Mouse (Mus musculus) urinary bladder, adult 2 months (tissue): ENCODE data around the gene Clic4. TPM values are rescaled to one million over a fixed set of nuclear protein-coding genes. Genes with fewer than 3 reads are reported as not detected.
"Not testable (repeated sequence)": the region's sequence is repeated elsewhere in the genome, so short reads cannot be mapped to it uniquely, and the experiment has no call there.

ENCODE experiments used
- DNase-seq: peaks from one replicate; pipeline ENCODE4 v3.0.0; 2022; ENCODE audit warnings: low spot score
- polyA plus RNA-seq: library from polyadenylated mRNA; depleted of rRNA; stranded (reverse); fragments of >200 nt; gene quantifications from 2 replicates; pipeline ENCODE4 v1.2.3, GENCODE M21; 2012

Gene Clic4
- polyA plus RNA-seq, 1 experiment = 151 TPM

DNA sequence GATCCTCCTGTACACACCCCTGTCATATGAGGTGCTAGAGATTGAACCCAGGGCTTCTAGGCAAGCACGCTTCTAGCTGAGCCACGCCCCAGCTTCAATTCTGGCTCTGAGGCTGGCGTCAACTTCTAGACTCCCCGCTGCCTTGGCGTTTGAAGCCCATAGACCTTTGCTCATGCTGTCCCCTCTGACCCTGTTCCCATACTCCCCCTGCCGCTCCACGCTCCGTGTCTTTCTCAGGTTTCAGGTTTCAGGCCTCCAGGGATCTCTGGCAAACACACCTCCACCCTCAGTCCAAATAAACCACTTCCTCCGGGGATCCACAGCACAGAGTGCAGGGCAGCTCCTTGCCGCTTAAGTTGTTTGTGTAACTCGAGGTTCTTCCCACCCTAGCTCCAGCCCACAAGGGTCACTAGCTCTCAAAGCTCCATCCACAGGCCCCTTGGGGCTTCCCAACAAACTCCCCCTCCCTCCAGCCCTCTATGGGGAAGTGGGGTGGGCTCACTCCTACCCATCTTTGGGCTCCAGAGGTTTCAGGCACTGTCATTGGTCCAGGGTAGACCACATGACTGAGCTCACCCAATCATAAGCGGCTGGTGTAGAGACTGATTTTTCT, 20.0 kb upstream of the Clic4 start:
- peak; percentile 58 for DNase-seq

DNA sequence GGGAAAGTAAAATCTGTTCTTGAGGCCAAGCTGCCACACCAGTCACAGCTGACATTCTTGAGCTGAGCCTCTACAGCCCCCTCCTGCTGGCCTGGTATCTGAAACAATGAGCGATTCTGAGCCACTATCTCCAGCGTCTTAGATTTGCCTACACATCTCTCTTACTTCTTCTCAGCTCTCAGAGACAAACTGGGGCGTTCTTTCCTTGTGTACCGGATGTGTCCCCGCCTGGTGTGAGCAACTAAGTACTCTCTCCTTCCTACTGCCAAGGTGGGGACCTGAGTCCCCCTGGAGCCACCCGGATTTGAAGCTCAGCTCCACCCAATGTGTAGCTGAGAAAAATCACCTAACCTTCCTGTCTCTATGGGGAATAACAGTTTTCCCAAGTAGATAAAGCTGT, 19.2 kb upstream of the Clic4 start:
- no peak for DNase-seq

GRCm38 (mm10) chr4:135291199-135291598, 18.6 kb upstream of the Clic4 start:
- no peak for DNase-seq

- DNase-seq = no peak
Observed at GRCm38 (mm10) chr4:135287975-135288374, 15.4 kb upstream of the Clic4 start.

DNA sequence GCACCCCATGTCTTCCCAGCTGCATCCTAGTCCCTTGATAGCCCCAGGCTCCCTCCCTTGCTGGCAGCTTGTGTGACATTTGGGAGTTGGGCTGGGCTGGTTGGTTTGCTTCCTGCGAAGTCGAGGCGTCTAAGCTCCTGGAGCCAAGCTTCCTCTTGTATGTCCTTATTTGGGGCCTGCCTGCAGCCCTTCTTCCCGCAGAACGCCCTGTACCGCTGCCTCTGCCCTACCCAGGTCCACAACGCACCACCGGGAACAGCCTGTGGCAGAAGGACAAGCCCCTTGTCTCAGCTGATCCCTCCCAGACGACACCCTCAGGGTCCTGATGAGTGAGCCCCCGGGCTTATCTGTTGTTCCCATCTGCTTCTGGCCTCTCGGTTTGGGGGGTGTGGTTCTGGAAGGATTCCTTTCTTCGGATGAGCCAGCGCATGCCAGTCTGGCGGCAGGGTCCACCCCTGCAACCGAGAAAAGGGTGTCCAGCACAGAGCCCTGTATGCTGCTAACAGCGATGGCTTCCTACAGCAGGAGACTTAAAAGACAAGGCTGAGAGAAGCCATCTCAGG, 14.3 kb upstream of the Clic4 start:
- no peak for DNase-seq

- DNase-seq = no peak
Observed at GRCm38 (mm10) chr4:135286033-135286622, 13.5 kb upstream of the Clic4 start.

- DNase-seq = no peak
Observed at GRCm38 (mm10) chr4:135285436-135285835, 12.8 kb upstream of the Clic4 start.

GRCm38 (mm10) chr4:135283875-135284274, 11.3 kb upstream of the Clic4 start:
- DNase-seq = no peak

GRCm38 (mm10) chr4:135283417-135283816, 10.8 kb upstream of the Clic4 start:
- no peak for DNase-seq

GRCm38 (mm10) chr4:135282651-135283290, 10.2 kb upstream of the Clic4 start:
- no peak for DNase-seq

- DNase-seq = not testable (repeated sequence)
Observed at GRCm38 (mm10) chr4:135280016-135280415, 7.4 kb upstream of the Clic4 start.

DNA sequence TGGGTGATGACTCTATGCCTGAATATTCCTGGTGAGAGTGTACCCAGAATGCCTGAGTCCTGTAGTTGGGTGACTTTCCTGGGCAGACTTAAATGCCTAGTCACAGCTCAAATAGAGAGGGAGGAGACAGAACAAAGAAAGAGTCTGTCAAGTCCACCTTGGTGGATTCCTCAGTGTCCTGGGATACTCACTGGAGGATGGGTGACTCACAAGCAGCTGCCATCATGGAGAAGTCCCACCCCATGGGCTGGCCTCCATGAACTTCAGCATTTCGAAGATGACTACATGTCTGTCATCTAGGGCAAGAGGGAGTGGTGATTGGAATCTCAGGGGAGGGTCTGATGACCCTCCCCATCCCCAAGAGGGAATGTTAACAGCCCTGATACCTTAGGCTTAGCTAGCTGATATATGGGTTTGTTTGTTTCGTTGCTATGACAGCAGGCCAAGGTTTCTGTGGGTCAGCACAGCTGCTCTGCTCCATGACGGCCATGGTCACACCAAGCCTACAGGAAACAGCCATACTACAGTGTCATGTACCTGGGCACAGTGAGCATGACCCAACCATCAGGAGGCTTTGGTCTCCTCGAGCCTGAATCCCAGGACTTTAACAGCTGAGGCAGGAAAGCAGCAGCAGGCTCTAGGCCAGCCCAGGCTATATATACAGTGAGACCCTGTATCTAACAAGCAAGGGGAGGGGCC, 4.2 kb upstream of the Clic4 start:
- no peak for DNase-seq

GRCm38 (mm10) chr4:135274761-135275160, 2.1 kb upstream of the Clic4 start:
- no peak for DNase-seq

- DNase-seq = no peak
Observed at GRCm38 (mm10) chr4:135273307-135273682, 681 bp upstream of the Clic4 start.

DNA sequence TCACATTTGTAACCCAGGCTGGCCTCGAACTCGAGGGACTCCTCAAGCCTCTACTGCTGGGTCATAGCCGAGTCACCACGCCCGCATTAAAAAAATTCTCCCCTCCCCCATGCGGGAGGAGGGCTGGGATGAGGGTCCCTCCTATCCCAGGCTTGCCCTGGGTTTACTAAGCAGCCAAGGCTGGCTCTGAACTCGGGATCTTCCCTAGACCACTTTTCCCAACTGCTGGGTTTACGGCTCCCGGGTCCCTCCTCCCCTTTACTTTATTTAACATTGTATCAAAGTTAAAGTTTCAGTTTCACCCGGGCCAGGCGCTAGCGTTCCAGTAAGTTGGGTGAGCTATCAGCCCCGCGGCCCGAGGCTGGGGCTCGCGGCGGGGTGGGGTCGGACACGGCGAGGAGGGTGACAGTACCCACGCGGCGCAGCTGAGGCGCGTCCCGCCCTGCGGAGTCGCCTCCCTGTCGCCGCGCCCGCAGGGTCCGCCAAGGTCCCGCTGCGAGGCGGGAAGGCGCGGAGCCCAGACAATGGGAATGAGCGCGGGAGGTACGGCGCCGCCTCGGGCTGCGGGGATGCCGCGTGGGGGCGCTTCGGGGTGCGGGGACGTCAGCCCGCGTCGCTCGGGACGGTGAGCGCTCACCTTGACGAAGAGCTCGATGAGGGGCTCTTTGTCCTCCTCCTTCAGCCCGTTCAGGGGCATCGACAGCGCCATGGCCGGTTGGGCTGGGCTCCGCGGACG, 565 bp downstream of the Clic4 start:
- DNase-seq = no peak

DNA sequence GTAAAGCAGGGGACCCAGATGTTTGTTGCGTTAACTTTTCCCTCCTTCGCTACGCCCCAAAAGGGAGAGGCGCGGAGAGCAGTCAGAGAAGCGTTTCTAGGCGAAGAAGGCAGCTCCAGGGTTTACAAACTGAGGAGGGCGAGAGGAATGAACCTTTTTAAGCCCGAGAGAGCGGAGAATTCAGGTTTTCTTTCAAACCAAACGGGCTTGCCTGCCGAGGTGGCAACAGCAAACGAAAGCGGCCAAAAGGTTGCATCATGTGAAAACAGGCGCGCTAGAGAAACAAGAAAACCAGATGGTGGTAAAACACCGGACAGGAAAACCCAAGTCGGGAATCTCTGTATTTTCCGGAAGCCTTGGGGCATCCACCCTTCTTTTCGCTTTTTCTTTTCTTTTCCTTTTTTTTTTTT, 1.2 kb downstream of the Clic4 start:
- no peak for DNase-seq

- no peak for DNase-seq
Observed at GRCm38 (mm10) chr4:135270476-135270875, 2.1 kb downstream of the Clic4 start.

DNA sequence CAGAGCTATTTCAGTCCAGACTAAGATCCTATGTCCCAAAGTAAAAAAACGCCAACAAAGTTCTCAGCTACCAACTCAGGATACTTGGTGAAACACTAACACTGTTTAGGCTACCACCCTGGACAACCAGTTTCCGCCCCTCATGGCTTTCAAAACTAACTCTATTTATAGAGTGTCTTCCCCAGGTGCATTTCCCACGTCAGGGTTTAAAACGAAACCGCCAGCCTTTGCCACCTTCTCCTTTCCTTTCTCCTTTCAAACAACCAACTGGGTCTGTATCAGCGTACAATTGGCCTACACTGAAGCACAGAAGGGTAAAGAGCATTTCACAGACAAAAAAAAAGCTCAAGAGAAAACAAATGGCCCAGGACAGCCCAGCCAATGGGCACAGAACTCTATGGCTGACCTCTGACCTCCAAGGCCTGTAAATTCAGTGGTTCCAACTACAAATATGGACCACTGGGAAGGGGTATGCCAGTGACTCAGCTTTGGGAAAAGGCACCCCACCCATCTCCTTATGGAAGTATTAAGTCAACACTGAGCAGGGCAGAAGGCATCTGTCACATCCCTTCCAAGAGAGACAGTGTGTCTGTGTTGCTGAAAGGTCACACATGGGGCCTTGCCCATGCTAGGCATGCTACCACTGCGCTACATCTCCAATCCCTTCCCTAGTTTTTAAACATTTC, 2.8 kb downstream of the Clic4 start:
- DNase-seq = no peak

DNA sequence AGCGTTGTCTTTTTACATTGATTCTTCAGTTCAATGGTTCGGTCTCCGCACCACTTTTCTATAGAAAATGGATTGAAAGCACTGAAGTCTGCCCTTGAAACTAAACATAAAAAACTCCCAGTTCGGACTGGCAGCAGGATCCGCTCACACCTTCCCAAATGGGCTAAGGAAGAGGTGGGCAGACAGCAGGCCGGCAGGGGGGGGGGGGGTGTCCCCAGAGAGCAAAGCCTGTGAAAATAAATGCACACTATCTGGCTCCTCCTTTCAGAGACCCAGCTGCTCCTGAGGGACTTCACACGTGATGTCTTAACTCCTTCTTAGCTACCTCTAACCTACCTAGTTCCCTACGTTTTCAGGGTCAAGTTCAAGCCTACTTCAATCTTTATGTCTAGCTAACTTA, 5.1 kb downstream of the Clic4 start:
- no peak for DNase-seq

DNA sequence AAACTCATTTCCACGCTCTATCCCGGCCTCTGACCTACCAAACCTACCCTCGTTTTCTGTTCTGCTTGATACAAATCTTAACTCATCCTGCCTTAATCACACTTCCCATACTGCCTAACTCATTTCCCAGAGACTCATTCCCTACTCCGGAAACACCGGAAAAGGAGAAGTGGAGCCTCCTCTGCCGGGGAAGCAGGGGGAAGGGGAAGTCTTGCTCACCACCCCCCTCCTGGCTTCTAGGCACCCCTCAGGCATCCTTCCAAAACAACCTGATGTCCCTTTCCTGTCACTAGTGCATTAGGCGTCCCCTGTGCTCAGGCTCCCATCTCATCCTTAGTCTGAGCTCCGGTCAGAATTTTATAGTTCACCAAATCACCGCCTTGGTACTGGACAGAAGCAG, 5.6 kb downstream of the Clic4 start:
- DNase-seq = no peak

DNA sequence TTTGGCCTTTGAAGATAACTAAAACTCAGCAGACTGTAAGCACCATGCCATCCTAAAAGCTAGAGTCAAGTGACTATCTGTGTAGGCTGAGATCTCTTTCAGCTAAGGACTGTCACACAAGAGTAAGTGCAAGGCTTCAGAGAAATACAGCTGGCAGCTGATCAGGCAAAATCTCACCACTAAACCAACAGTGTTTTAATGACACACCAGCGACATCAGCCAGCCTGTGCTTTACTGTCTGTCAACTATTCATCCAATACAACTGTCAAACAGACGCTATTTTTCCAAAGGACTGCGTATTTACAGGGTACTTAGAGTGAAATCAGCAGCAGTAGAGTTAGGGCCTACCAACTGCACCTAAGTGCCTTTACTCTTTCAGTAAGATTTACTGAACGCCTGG, 12.2 kb downstream of the Clic4 start:
- DNase-seq = no peak
